Mouse (Mus musculus) stomach, embryonic 14.5 days (tissue): ENCODE measurements at regions not wholly inside any gene's neighbourhood (a gene's known extent, or its start where the extent isn't known, plus 50 kb on each side); places are given as distances from the start of the nearest gene placed in this dataset.

Source experiments
- ATAC-seq: fragments of 200-750 bp; cut with Nextera tagmentation; 2 replicates; pipeline ENCODE4 v1.8.0; 2017; ENCODE audit warnings: low read depth, moderate TSS enrichment; ENCODE audit not compliant: insufficient number of reproducible peaks, insufficient read depth, low FRiP score
- H3K27ac ChIP-seq: fragments of 300-500 bp; sonication (generic); 2 replicates; pipeline ENCODE4 v1.5.1; 2014; ENCODE audit warnings: mild to moderate bottlenecking, low read length, moderate library complexity, mixed read lengths
- H3K27me3 ChIP-seq: fragments of 300-500 bp; sonication (generic); 2 replicates; pipeline ENCODE4 v1.6.1; 2014; ENCODE audit warnings: low read length, control low read depth, mixed read lengths; ENCODE audit not compliant: control insufficient read depth, insufficient read depth
- H3K36me3 ChIP-seq: fragments of 300-500 bp; sonication (generic); 2 replicates; pipeline ENCODE4 v1.6.1; 2014; ENCODE audit warnings: mild to moderate bottlenecking, control low read depth, low read length, moderate library complexity, mixed read lengths; ENCODE audit not compliant: control insufficient read depth, insufficient read depth
- H3K4me1 ChIP-seq: fragments of 300-500 bp; sonication (generic); 2 replicates; pipeline ENCODE4 v1.6.1; 2014; ENCODE audit warnings: low read length, control low read depth, mixed read lengths; ENCODE audit not compliant: control insufficient read depth, insufficient read depth
- H3K4me2 ChIP-seq: fragments of 300-500 bp; sonication (generic); replicated peaks from 2 replicates; pipeline ENCODE4 v1.6.1; 2014; ENCODE audit warnings: low read depth, low read length, control low read depth
- H3K4me3 ChIP-seq: fragments of 300-500 bp; sonication (generic); 2 replicates; pipeline ENCODE4 v1.5.1; 2014; ENCODE audit warnings: low read depth, low read length, control low read depth
- H3K9ac ChIP-seq: fragments of 300-500 bp; sonication (generic); replicated peaks from 2 replicates; pipeline ENCODE4 v1.6.1; 2014; ENCODE audit warnings: low read depth, mild to moderate bottlenecking, control low read depth, low read length, moderate library complexity, mixed read lengths
- H3K9me3 ChIP-seq: fragments of 300-500 bp; sonication (generic); 2 replicates; pipeline ENCODE4 v1.6.1; 2016; ENCODE audit warnings: low read depth, low read length, control low read depth; ENCODE audit not compliant: control insufficient read depth
- WGBS: fragments of 180-500 bp; shearing (Covaris S2); extraction: QIAGEN DNeasy Blood & Tissue Kit; methylation state at CpG from one replicate; pipeline ENCODE4 v1.1.7; 2014; 5-methylcytosine and 5-hydroxymethylcytosine counted together

- no peak overlapping the region for H3K4me2 ChIP-seq
- H3K9ac ChIP-seq = no peak overlapping the region
- no peak for ATAC-seq
- H3K27me3 ChIP-seq = no peaks in the 10 kb centered on the region
- no peaks in the 10 kb centered on the region for H3K36me3 ChIP-seq
- WGBS = 49% methylated on average over 11 of the region's 11 CpGs
- peaks cover 2% of the 10 kb centered on the region; the same call in 1 of the 2 replicates for H3K4me1 ChIP-seq
- H3K4me3 ChIP-seq = no peak overlapping the region
- no peaks in the 10 kb centered on the region for H3K9me3 ChIP-seq
- no peak overlapping the region for H3K27ac ChIP-seq
Observed at GRCm38 (mm10) chr2:92712266-92713144, 113.0 kb downstream of the Chst1 start.

- no peak overlapping the region for H3K4me2 ChIP-seq
- no peaks in the 10 kb centered on the region; the same call in 1 of the 2 replicates for H3K9me3 ChIP-seq
- WGBS = 79% methylated on average over 3 of the region's 3 CpGs
- H3K36me3 ChIP-seq = no peaks in the 10 kb centered on the region
- ATAC-seq = no peak
- H3K9ac ChIP-seq = no peak overlapping the region
- no peak overlapping the region for H3K4me3 ChIP-seq
- no peak overlapping the region for H3K27ac ChIP-seq
- H3K27me3 ChIP-seq = no peaks in the 10 kb centered on the region
- no peaks in the 10 kb centered on the region for H3K4me1 ChIP-seq
Observed at GRCm38 (mm10) chr2:92717706-92718105, 118.2 kb downstream of the Chst1 start.

GRCm38 (mm10) chr2:92721951-92722350 is 122.4 kb downstream of the Chst1 start:
- WGBS = 80% methylated on average over 3 of the region's 3 CpGs
- no peaks in the 10 kb centered on the region; the same call in 1 of the 2 replicates for H3K9me3 ChIP-seq
- ATAC-seq = no peak

GRCm38 (mm10) chr2:92723618-92724263 is 124.2 kb downstream of the Chst1 start:
- no peak overlapping the region for H3K27ac ChIP-seq
- no peaks in the 10 kb centered on the region for H3K27me3 ChIP-seq
- 45% methylated on average over 9 of the region's 9 CpGs for WGBS
- H3K4me2 ChIP-seq = no peak overlapping the region
- no peaks in the 10 kb centered on the region; the same call in 1 of the 2 replicates for H3K9me3 ChIP-seq
- H3K4me1 ChIP-seq = peaks cover 6% of the 10 kb centered on the region; the same call in 1 of the 2 replicates
- no peak overlapping the region for H3K9ac ChIP-seq
- no peaks in the 10 kb centered on the region for H3K36me3 ChIP-seq
- no peak for ATAC-seq
- no peak overlapping the region for H3K4me3 ChIP-seq

More at GRCm38 (mm10) chr2:92721951-92722350, 122.4 kb downstream of the Chst1 start:
- Histone ChIP-seq H3K4me2 (no peak overlapping the region), H3K27me3 (no peaks in the 10 kb centered on the region), H3K4me1 (peaks cover 2% of the 10 kb centered on the region; the same call in 1 of the 2 replicates), H3K36me3 (no peaks in the 10 kb centered on the region), H3K4me3 (no peak overlapping the region), H3K9ac (no peak overlapping the region), H3K27ac (no peak overlapping the region)

- 69% methylated on average over 7 of the region's 7 CpGs for WGBS
- H3K27me3 ChIP-seq = no peaks in the 10 kb centered on the region
- no peak overlapping the region for H3K4me3 ChIP-seq
- no peak overlapping the region for H3K27ac ChIP-seq
- no peaks in the 10 kb centered on the region for H3K36me3 ChIP-seq
- no peak overlapping the region for H3K9ac ChIP-seq
- H3K4me2 ChIP-seq = no peak overlapping the region
- ATAC-seq = no peak
- H3K4me1 ChIP-seq = peaks cover 6% of the 10 kb centered on the region; the same call in 1 of the 2 replicates
- no peaks in the 10 kb centered on the region; the same call in 1 of the 2 replicates for H3K9me3 ChIP-seq
Observed at GRCm38 (mm10) chr2:92726640-92727039, 127.1 kb downstream of the Chst1 start.

GRCm38 (mm10) chr2:92727241-92727640 is 127.7 kb downstream of the Chst1 start:
- Histone ChIP-seq H3K9ac (no peak overlapping the region), H3K4me3 (no peak overlapping the region), H3K4me1 (peaks cover 6% of the 10 kb centered on the region; the same call in 1 of the 2 replicates), H3K4me2 (no peak overlapping the region), H3K27ac (no peak overlapping the region), H3K36me3 (no peaks in the 10 kb centered on the region), H3K27me3 (no peaks in the 10 kb centered on the region), H3K9me3 (no peaks in the 10 kb centered on the region; the same call in 1 of the 2 replicates)
- 85% methylated on average over 2 of the region's 2 CpGs for WGBS
- no peak for ATAC-seq

GRCm38 (mm10) chr2:92728388-92728787 is 128.9 kb downstream of the Chst1 start:
- no peak overlapping the region for H3K4me3 ChIP-seq
- WGBS = 73% methylated on average over 3 of the region's 3 CpGs
- H3K9ac ChIP-seq = no peak overlapping the region
- H3K27me3 ChIP-seq = no peaks in the 10 kb centered on the region
- no peak overlapping the region for H3K27ac ChIP-seq
- no peaks in the 10 kb centered on the region for H3K36me3 ChIP-seq
- no peak for ATAC-seq
- peaks cover 6% of the 10 kb centered on the region; the same call in 1 of the 2 replicates for H3K4me1 ChIP-seq
- H3K9me3 ChIP-seq = no peaks in the 10 kb centered on the region
- no peak overlapping the region for H3K4me2 ChIP-seq

GRCm38 (mm10) chr2:92730371-92730770 is 130.9 kb downstream of the Chst1 start:
- Histone ChIP-seq H3K4me3 (no peak overlapping the region), H3K4me2 (no peak overlapping the region), H3K9me3 (no peaks in the 10 kb centered on the region), H3K9ac (no peak overlapping the region), H3K4me1 (peaks cover 6% of the 10 kb centered on the region; the same call in 1 of the 2 replicates), H3K36me3 (no peaks in the 10 kb centered on the region), H3K27me3 (no peaks in the 10 kb centered on the region), H3K27ac (no peak overlapping the region)
- no peak for ATAC-seq
- 94% methylated on average over 6 of the region's 6 CpGs for WGBS
